Mouse (Mus musculus): ENCODE measurements around the gene Lpp. TPM values are rescaled to one million over a fixed set of nuclear protein-coding genes. Genes with fewer than 3 reads are reported as not detected.

The Lpp gene
- polyA plus RNA-seq, 1 experiment from 2014 or later: 10.7 TPM

- Histone ChIP-seq H3K27ac (replicated peaks) (no peak overlapping the region), H3K9me3 (no peaks in the 10 kb centered on the region), H3K9ac (replicated peaks) (no peak overlapping the region), H3K36me3 (no peaks in the 10 kb centered on the region), H3K4me3 (no peak overlapping the region), H3K4me2 (replicated peaks) (no peak overlapping the region), H3K27me3 (no peaks in the 10 kb centered on the region), H3K4me1 (no peaks in the 10 kb centered on the region)
- no peak for ATAC-seq (replicated peaks)
- 90% methylated on average over 5 of the region's 5 CpGs for WGBS
These were observed 429.0 kb downstream of the Lpp start for GRCm38 (mm10) chr16:24822182-24822875.

- no peak overlapping the region for H3K4me2 ChIP-seq (replicated peaks)
- no peak for ATAC-seq (replicated peaks)
- H3K27me3 ChIP-seq: no peaks in the 10 kb centered on the region
- H3K27ac ChIP-seq (replicated peaks): no peak overlapping the region
- no peak overlapping the region for H3K4me3 ChIP-seq
- no peak overlapping the region for H3K9ac ChIP-seq (replicated peaks)
- no peaks in the 10 kb centered on the region for H3K9me3 ChIP-seq
- no peaks in the 10 kb centered on the region for H3K4me1 ChIP-seq
- H3K36me3 ChIP-seq: no peaks in the 10 kb centered on the region
- WGBS: 90% methylated on average over 1 of the region's 1 CpGs
These were observed 429.6 kb downstream of the Lpp start for GRCm38 (mm10) chr16:24822918-24823317.

- Histone ChIP-seq H3K4me3 (no peak overlapping the region), H3K36me3 (no peaks in the 10 kb centered on the region), H3K9ac (replicated peaks) (no peak overlapping the region), H3K27ac (replicated peaks) (no peak overlapping the region), H3K4me2 (replicated peaks) (no peak overlapping the region), H3K4me1 (no peaks in the 10 kb centered on the region), H3K9me3 (no peaks in the 10 kb centered on the region), H3K27me3 (no peaks in the 10 kb centered on the region)
- 95% methylated on average over 4 of the region's 4 CpGs for WGBS
- no peak for ATAC-seq (replicated peaks)
These were observed 433.1 kb downstream of the Lpp start for GRCm38 (mm10) chr16:24826390-24826789.

- Histone ChIP-seq H3K4me2 (replicated peaks) (no peak overlapping the region), H3K4me1 (no peaks in the 10 kb centered on the region), H3K27ac (replicated peaks) (no peak overlapping the region), H3K9me3 (no peaks in the 10 kb centered on the region), H3K4me3 (no peak overlapping the region), H3K36me3 (no peaks in the 10 kb centered on the region), H3K9ac (replicated peaks) (no peak overlapping the region), H3K27me3 (no peaks in the 10 kb centered on the region)
- no peak for ATAC-seq (replicated peaks)
- WGBS: 83% methylated on average over 2 of the region's 2 CpGs
These were observed 435.0 kb downstream of the Lpp start for GRCm38 (mm10) chr16:24828207-24828803.

GRCm38 (mm10) chr16:24829860-24830259, 436.6 kb downstream of the Lpp start:
- no peak overlapping the region for H3K27ac ChIP-seq (replicated peaks)

GRCm38 (mm10) chr16:24830939-24831338, 437.6 kb downstream of the Lpp start:
- ATAC-seq (replicated peaks): no peak
- no peak overlapping the region for H3K4me2 ChIP-seq (replicated peaks)
- no peaks in the 10 kb centered on the region for H3K4me1 ChIP-seq
- WGBS: 67% methylated on average over 7 of the region's 7 CpGs
- no peak overlapping the region for H3K9ac ChIP-seq (replicated peaks)
- no peaks in the 10 kb centered on the region for H3K9me3 ChIP-seq
- H3K36me3 ChIP-seq: no peaks in the 10 kb centered on the region
- no peak overlapping the region for H3K27ac ChIP-seq (replicated peaks)
- H3K4me3 ChIP-seq: no peak overlapping the region
- H3K27me3 ChIP-seq: no peaks in the 10 kb centered on the region

More at GRCm38 (mm10) chr16:24829860-24830259, 436.6 kb downstream of the Lpp start:
- H3K4me1 ChIP-seq: no peaks in the 10 kb centered on the region
- no peak overlapping the region for H3K4me3 ChIP-seq
- H3K4me2 ChIP-seq (replicated peaks): no peak overlapping the region
- WGBS: 87% methylated on average over 4 of the region's 4 CpGs
- H3K9ac ChIP-seq (replicated peaks): no peak overlapping the region
- H3K27me3 ChIP-seq: no peaks in the 10 kb centered on the region
- no peaks in the 10 kb centered on the region for H3K9me3 ChIP-seq
- no peaks in the 10 kb centered on the region for H3K36me3 ChIP-seq
- no peak for ATAC-seq (replicated peaks)

GRCm38 (mm10) chr16:24833221-24833620, 439.9 kb downstream of the Lpp start:
- H3K36me3 ChIP-seq: no peaks in the 10 kb centered on the region
- no peaks in the 10 kb centered on the region for H3K27me3 ChIP-seq
- WGBS: 80% methylated on average over 8 of the region's 8 CpGs

GRCm38 (mm10) chr16:24834536-24834935, 441.2 kb downstream of the Lpp start:
- Histone ChIP-seq H3K27ac (replicated peaks) (no peak overlapping the region), H3K4me2 (replicated peaks) (no peak overlapping the region), H3K4me1 (no peaks in the 10 kb centered on the region), H3K9me3 (no peaks in the 10 kb centered on the region), H3K36me3 (no peaks in the 10 kb centered on the region), H3K4me3 (no peak overlapping the region), H3K9ac (replicated peaks) (no peak overlapping the region), H3K27me3 (no peaks in the 10 kb centered on the region)
- 75% methylated on average over 9 of the region's 9 CpGs for WGBS
- ATAC-seq (replicated peaks): no peak

More at GRCm38 (mm10) chr16:24833221-24833620, 439.9 kb downstream of the Lpp start:
- no peak for ATAC-seq (replicated peaks)
- H3K4me1 ChIP-seq: no peaks in the 10 kb centered on the region
- H3K9me3 ChIP-seq: no peaks in the 10 kb centered on the region
- no peak overlapping the region for H3K9ac ChIP-seq (replicated peaks)
- no peak overlapping the region for H3K27ac ChIP-seq (replicated peaks)
- H3K4me3 ChIP-seq: no peak overlapping the region
- no peak overlapping the region for H3K4me2 ChIP-seq (replicated peaks)

- no peak overlapping the region for H3K4me2 ChIP-seq (replicated peaks)
- H3K36me3 ChIP-seq: no peaks in the 10 kb centered on the region
- WGBS: 66% methylated on average over 5 of the region's 5 CpGs
- no peaks in the 10 kb centered on the region for H3K9me3 ChIP-seq
- no peak overlapping the region for H3K4me3 ChIP-seq
- no peaks in the 10 kb centered on the region for H3K4me1 ChIP-seq
- H3K27ac ChIP-seq (replicated peaks): no peak overlapping the region
- no peak for ATAC-seq (replicated peaks)
- H3K27me3 ChIP-seq: no peaks in the 10 kb centered on the region
- H3K9ac ChIP-seq (replicated peaks): no peak overlapping the region
These were observed 443.2 kb downstream of the Lpp start for GRCm38 (mm10) chr16:24836550-24836949.

GRCm38 (mm10) chr16:24839018-24839417, 445.7 kb downstream of the Lpp start:
- ATAC-seq (replicated peaks): no peak
- Histone ChIP-seq H3K4me1 (no peaks in the 10 kb centered on the region), H3K36me3 (no peaks in the 10 kb centered on the region)

GRCm38 (mm10) chr16:24840073-24840472, 446.8 kb downstream of the Lpp start:
- H3K4me1 ChIP-seq: no peaks in the 10 kb centered on the region
- no peaks in the 10 kb centered on the region for H3K9me3 ChIP-seq
- H3K4me3 ChIP-seq: no peak overlapping the region
- H3K4me2 ChIP-seq (replicated peaks): no peak overlapping the region
- no peak overlapping the region for H3K9ac ChIP-seq (replicated peaks)
- no peak for ATAC-seq (replicated peaks)
- WGBS: 93% methylated on average over 5 of the region's 5 CpGs
- H3K27me3 ChIP-seq: no peaks in the 10 kb centered on the region
- H3K36me3 ChIP-seq: no peaks in the 10 kb centered on the region
- no peak overlapping the region for H3K27ac ChIP-seq (replicated peaks)

More at GRCm38 (mm10) chr16:24839018-24839417, 445.7 kb downstream of the Lpp start:
- 95% methylated on average over 1 of the region's 1 CpGs for WGBS
- no peaks in the 10 kb centered on the region for H3K9me3 ChIP-seq
- no peak overlapping the region for H3K4me3 ChIP-seq
- no peak overlapping the region for H3K4me2 ChIP-seq (replicated peaks)
- H3K27me3 ChIP-seq: no peaks in the 10 kb centered on the region
- H3K27ac ChIP-seq (replicated peaks): no peak overlapping the region
- H3K9ac ChIP-seq (replicated peaks): no peak overlapping the region

GRCm38 (mm10) chr16:24846141-24846540, 452.8 kb downstream of the Lpp start:
- H3K27ac ChIP-seq (replicated peaks): no peak overlapping the region
- ATAC-seq (replicated peaks): no peak
- WGBS: 84% methylated on average over 1 of the region's 1 CpGs

More at GRCm38 (mm10) chr16:24846141-24846540, 452.8 kb downstream of the Lpp start:
- H3K4me3 ChIP-seq: no peak overlapping the region
- H3K4me2 ChIP-seq (replicated peaks): no peak overlapping the region
- no peak overlapping the region for H3K9ac ChIP-seq (replicated peaks)
- H3K4me1 ChIP-seq: no peaks in the 10 kb centered on the region
- H3K36me3 ChIP-seq: no peaks in the 10 kb centered on the region
- no peaks in the 10 kb centered on the region for H3K9me3 ChIP-seq
- H3K27me3 ChIP-seq: no peaks in the 10 kb centered on the region
